Comparison of ENCODE assay signal across 13 mouse cellular contexts in genomic region chr3:113606599-113606998, GRCm38 (mm10). TPM values are rescaled to one million over a fixed set of nuclear protein-coding genes. Genes with fewer than 3 reads are reported as not detected.
DNase-seq lines count a peak whose midpoint lies in the region; ATAC-seq and TF ChIP-seq lines count a peak whose summit lies in the region.
"Had no signal": no experiment of that assay in that cellular context is flagged by ENCODE, and none has a peak within 500 bp of the region (broad histone marks: within the 10 kb centered on the region; RNA-seq: fewer than 3 reads in every experiment).

TSS of gene Amy1 (minus strand) at chr3:113606699.

- peaks cover 23% of the 10 kb centered on the region for H3K36me3 ChIP-seq in midbrain, embryonic 13.5 days

- 97% methylated on average over 2 of the region's 2 CpGs for WGBS in midbrain, embryonic 13.5 days

- no peaks in the 10 kb centered on the region for H3K9me3 ChIP-seq in midbrain, embryonic 13.5 days
- H3K9me3 ChIP-seq: limb, embryonic 12.5 days had no signal

- no peaks in the 10 kb centered on the region for H3K4me1 ChIP-seq in midbrain, embryonic 13.5 days (replicated peaks)
- H3K4me1 ChIP-seq: limb, embryonic 12.5 days had no signal

- no peak within 1 kb of the TSS for H3K4me3 ChIP-seq in midbrain, embryonic 13.5 days (replicated peaks)
- H3K4me3 ChIP-seq: limb, embryonic 12.5 days had no signal

- TF ChIP-seq CTCF in brain, embryonic 14.5 days (IDR thresholded peaks at IDR 0.05; ENCODE audit: borderline replicate concordance, extremely low read depth, insufficient read depth, insufficient read length): no peak

- no peak for DNase-seq in frontal cortex, adult 2 months (ENCODE audit: extremely low spot score in 1 of 2, low spot score in 1 of 2)
- DNase-seq in frontal cortex, postnatal 10 days (ENCODE audit: low spot score in 2 of 2): no peak
- no peak for DNase-seq in left cerebral cortex, adult 8-10 months (ENCODE audit: low spot score in 2 of 2)
- no peak for DNase-seq in left cerebral cortex, adult 11 months (ENCODE audit: low spot score)
- DNase-seq in brain, embryonic 14.5 days (ENCODE audit: low read depth): no peak
- DNase-seq in adipocyte (ENCODE audit: low spot score): no peak
- DNase-seq: heart, adult 11 months; kidney, adult 8-10 months; lung, postnatal 4 days; thymus, postnatal 36 days had no signal

- no peak for TF ChIP-seq POLR2A in brain, embryonic 14.5 days (IDR thresholded peaks at IDR 0.05; ENCODE audit: borderline replicate concordance, extremely low read depth, insufficient read depth, insufficient read length, poor library complexity, severe bottlenecking)

- H3K4me2 ChIP-seq in midbrain, embryonic 13.5 days (replicated peaks): no peak within 1 kb of the TSS
- H3K4me2 ChIP-seq: limb, embryonic 12.5 days had no signal

- no peak for ATAC-seq in midbrain, embryonic 13.5 days
- no peak for ATAC-seq in megakaryocyte-erythroid progenitor cell, adult 5-6 weeks (replicated peaks; ENCODE audit: low FRiP score, low TSS enrichment, poor library complexity, severe bottlenecking)

- H3K27ac ChIP-seq in midbrain, embryonic 13.5 days: no peak within 1 kb of the TSS
- H3K27ac ChIP-seq: limb, embryonic 12.5 days had no signal

- no peaks in the 10 kb centered on the region for H3K27me3 ChIP-seq in midbrain, embryonic 13.5 days
- H3K27me3 ChIP-seq: limb, embryonic 12.5 days had no signal

- H3K9ac ChIP-seq in midbrain, embryonic 13.5 days (replicated peaks): no peak within 1 kb of the TSS
- H3K9ac ChIP-seq: limb, embryonic 12.5 days had no signal

RNA-seq across cellular contexts. Expression of gene Amy1, which starts in this region (rescaled TPM):
- 82.8 and 93.2 TPM in 2 replicates for polyA plus RNA-seq in frontal cortex, adult 2 months (2012; rRNA removed)
- 10 to 100 TPM; 12.7 to 16.0 (median 14.9) TPM for total RNA-seq in left cerebral cortex, adult 8-10 months (2022)
- polyA plus RNA-seq in brain, embryonic 14.5 days (2012; rRNA removed): 43.0 and 52.3 TPM in 2 replicates
- polyA plus RNA-seq in midbrain, embryonic 13.5 days (2015; fragmentation: Nextera tagmentation; extraction: Ambion mirVana): 12.0 and 14.8 TPM in 2 replicates
- total RNA-seq in megakaryocyte-erythroid progenitor cell, adult 5-6 weeks (2014; fragmentation: Nextera tagmentation): 0.54 and 1.1 TPM in 2 replicates
- total RNA-seq in megakaryocyte-erythroid progenitor cell, adult 5-6 weeks (2017): 3.5 and 9.3 TPM in 2 replicates
